Mouse (Mus musculus): Measurements from ENCODE around the gene Cda. TPM values are rescaled to one million over a fixed set of nuclear protein-coding genes. Genes with fewer than 3 reads are reported as not detected.

Gene Cda
- 12.3 and 17.5 TPM in 2 replicates for polyA plus RNA-seq (2014; fragmentation: Nextera tagmentation; extraction: Ambion mirVana)

GRCm38 (mm10) chr4:138367641-138368497 lies at the start of gene Cda:
Gene Cda (minus strand): TSS chr4:138367992.
- Histone ChIP-seq H3K9me3 (ENCODE audit: control insufficient read depth, low read length) (no peaks in the 10 kb centered on the region), H3K27ac (ENCODE audit: low read depth) (no peak within 1 kb of the TSS), H3K4me3 (ENCODE audit: low read depth, low read length) (peak within 1 kb of the TSS; percentile 29), H3K36me3 (ENCODE audit: control insufficient read depth, insufficient read depth, low read length) (no peaks in the 10 kb centered on the region), H3K27me3 (replicated peaks; ENCODE audit: control insufficient read depth, insufficient read depth, low read length) (no peaks in the 10 kb centered on the region), H3K4me2 (ENCODE audit: low read length) (peak within 1 kb of the TSS; percentile 65), H3K9ac (ENCODE audit: low read length) (peak within 1 kb of the TSS; percentile 42; the same call in 1 of the 2 replicates), H3K4me1 (replicated peaks; ENCODE audit: control insufficient read depth, insufficient read depth, low read length) (0 out of 2 replicates have a peak, but pooled peaks cover 3% of the 10 kb centered on the region)
- 7% methylated on average over 34 of the region's 34 CpGs for WGBS
- DNase-seq (ENCODE audit: low spot score), result peak; percentile 82
- peak; percentile 89 for ATAC-seq (replicated peaks; ENCODE audit: low FRiP score, low TSS enrichment, low read depth)

- DNase-seq (ENCODE audit: low spot score), result no peak
- Histone ChIP-seq H3K4me2 (ENCODE audit: low read length) (no peak overlapping the region), H3K27ac (ENCODE audit: low read depth) (no peak overlapping the region), H3K4me1 (replicated peaks; ENCODE audit: control insufficient read depth, insufficient read depth, low read length) (peaks cover 10% of the 10 kb centered on the region; the same call in 1 of the 2 replicates), H3K9me3 (ENCODE audit: control insufficient read depth, low read length) (no peaks in the 10 kb centered on the region), H3K27me3 (replicated peaks; ENCODE audit: control insufficient read depth, insufficient read depth, low read length) (no peaks in the 10 kb centered on the region), H3K4me3 (ENCODE audit: low read depth, low read length) (no peak overlapping the region), H3K9ac (ENCODE audit: low read length) (no peak overlapping the region), H3K36me3 (ENCODE audit: control insufficient read depth, insufficient read depth, low read length) (no peaks in the 10 kb centered on the region)
- ATAC-seq (replicated peaks; ENCODE audit: low FRiP score, low TSS enrichment, low read depth), result no peak
- 65% methylated on average over 5 of the region's 5 CpGs for WGBS
Observed at GRCm38 (mm10) chr4:138416414-138416813, 48.6 kb upstream of the Cda start.

GRCm38 (mm10) chr4:138415991-138416390 lies 48.2 kb upstream of the Cda start:
- H3K4me3 ChIP-seq (ENCODE audit: low read depth, low read length), result no peak overlapping the region
- 76% methylated on average over 3 of the region's 3 CpGs for WGBS

GRCm38 (mm10) chr4:138414725-138415124 lies 46.9 kb upstream of the Cda start:
- 15% methylated on average over 6 of the region's 6 CpGs for WGBS
- Histone ChIP-seq H3K4me3 (ENCODE audit: low read depth, low read length) (no peak overlapping the region), H3K36me3 (ENCODE audit: control insufficient read depth, insufficient read depth, low read length) (no peaks in the 10 kb centered on the region), H3K4me1 (replicated peaks; ENCODE audit: control insufficient read depth, insufficient read depth, low read length) (peaks cover 10% of the 10 kb centered on the region; the same call in 1 of the 2 replicates), H3K4me2 (ENCODE audit: low read length) (no peak overlapping the region), H3K9me3 (ENCODE audit: control insufficient read depth, low read length) (no peaks in the 10 kb centered on the region), H3K9ac (ENCODE audit: low read length) (no peak overlapping the region), H3K27ac (ENCODE audit: low read depth) (no peak overlapping the region), H3K27me3 (replicated peaks; ENCODE audit: control insufficient read depth, insufficient read depth, low read length) (0 out of 2 replicates have a peak, but pooled peaks cover 7% of the 10 kb centered on the region)
- DNase-seq (ENCODE audit: low spot score) (no peak), ATAC-seq (replicated peaks; ENCODE audit: low FRiP score, low TSS enrichment, low read depth) (no peak)

More at GRCm38 (mm10) chr4:138415991-138416390, 48.2 kb upstream of the Cda start:
- ATAC-seq (replicated peaks; ENCODE audit: low FRiP score, low TSS enrichment, low read depth), result no peak
- Histone ChIP-seq H3K36me3 (ENCODE audit: control insufficient read depth, insufficient read depth, low read length) (no peaks in the 10 kb centered on the region), H3K9ac (ENCODE audit: low read length) (no peak overlapping the region), H3K9me3 (ENCODE audit: control insufficient read depth, low read length) (no peaks in the 10 kb centered on the region), H3K4me1 (replicated peaks; ENCODE audit: control insufficient read depth, insufficient read depth, low read length) (peaks cover 10% of the 10 kb centered on the region; the same call in 1 of the 2 replicates), H3K4me2 (ENCODE audit: low read length) (no peak overlapping the region), H3K27ac (ENCODE audit: low read depth) (no peak overlapping the region), H3K27me3 (replicated peaks; ENCODE audit: control insufficient read depth, insufficient read depth, low read length) (0 out of 2 replicates have a peak, but pooled peaks cover 1% of the 10 kb centered on the region)
- no peak for DNase-seq (ENCODE audit: low spot score)

GRCm38 (mm10) chr4:138411504-138412121 lies 43.8 kb upstream of the Cda start:
- H3K9me3 ChIP-seq (ENCODE audit: control insufficient read depth, low read length), result no peaks in the 10 kb centered on the region
- H3K9ac ChIP-seq (ENCODE audit: low read length), result no peak overlapping the region
- 0 out of 2 replicates have a peak, but pooled peaks cover 7% of the 10 kb centered on the region for H3K27me3 ChIP-seq (replicated peaks; ENCODE audit: control insufficient read depth, insufficient read depth, low read length)
- no peak overlapping the region for H3K4me3 ChIP-seq (ENCODE audit: low read depth, low read length)
- H3K27ac ChIP-seq (ENCODE audit: low read depth), result no peak overlapping the region
- H3K4me2 ChIP-seq (ENCODE audit: low read length), result no peak overlapping the region
- H3K4me1 ChIP-seq (replicated peaks; ENCODE audit: control insufficient read depth, insufficient read depth, low read length), result peaks cover 10% of the 10 kb centered on the region; the same call in 1 of the 2 replicates
- WGBS, result 43% methylated on average over 7 of the region's 7 CpGs
- DNase-seq (ENCODE audit: low spot score) (no peak), ATAC-seq (replicated peaks; ENCODE audit: low FRiP score, low TSS enrichment, low read depth) (no peak)
- H3K36me3 ChIP-seq (ENCODE audit: control insufficient read depth, insufficient read depth, low read length), result no peaks in the 10 kb centered on the region

- no peak overlapping the region for H3K27ac ChIP-seq (ENCODE audit: low read depth)
- H3K27me3 ChIP-seq (replicated peaks; ENCODE audit: control insufficient read depth, insufficient read depth, low read length), result 0 out of 2 replicates have a peak, but pooled peaks cover 7% of the 10 kb centered on the region
- H3K36me3 ChIP-seq (ENCODE audit: control insufficient read depth, insufficient read depth, low read length), result no peaks in the 10 kb centered on the region
- ATAC-seq (replicated peaks; ENCODE audit: low FRiP score, low TSS enrichment, low read depth), result peak; percentile 60; the same call in 1 of the 2 replicates
- no peak overlapping the region for H3K9ac ChIP-seq (ENCODE audit: low read length)
- H3K9me3 ChIP-seq (ENCODE audit: control insufficient read depth, low read length), result no peaks in the 10 kb centered on the region
- WGBS, result 8% methylated on average over 5 of the region's 5 CpGs
- H3K4me3 ChIP-seq (ENCODE audit: low read depth, low read length), result no peak overlapping the region
- no peak overlapping the region for H3K4me2 ChIP-seq (ENCODE audit: low read length)
- peaks cover 10% of the 10 kb centered on the region; the same call in 1 of the 2 replicates for H3K4me1 ChIP-seq (replicated peaks; ENCODE audit: control insufficient read depth, insufficient read depth, low read length)
- DNase-seq (ENCODE audit: low spot score), result no peak
Observed at GRCm38 (mm10) chr4:138411011-138411410, 43.2 kb upstream of the Cda start.

GRCm38 (mm10) chr4:138407479-138408194 lies 39.8 kb upstream of the Cda start:
- H3K4me2 ChIP-seq (ENCODE audit: low read length), result no peak overlapping the region
- no peaks in the 10 kb centered on the region for H3K9me3 ChIP-seq (ENCODE audit: control insufficient read depth, low read length)
- WGBS, result 61% methylated on average over 11 of the region's 13 CpGs
- no peaks in the 10 kb centered on the region for H3K36me3 ChIP-seq (ENCODE audit: control insufficient read depth, insufficient read depth, low read length)
- no peak overlapping the region for H3K27ac ChIP-seq (ENCODE audit: low read depth)
- no peak for ATAC-seq (replicated peaks; ENCODE audit: low FRiP score, low TSS enrichment, low read depth)
- DNase-seq (ENCODE audit: low spot score), result no peak
- H3K9ac ChIP-seq (ENCODE audit: low read length), result no peak overlapping the region
- H3K4me1 ChIP-seq (replicated peaks; ENCODE audit: control insufficient read depth, insufficient read depth, low read length), result no peaks in the 10 kb centered on the region
- 0 out of 2 replicates have a peak, but pooled peaks cover 7% of the 10 kb centered on the region for H3K27me3 ChIP-seq (replicated peaks; ENCODE audit: control insufficient read depth, insufficient read depth, low read length)
- no peak overlapping the region for H3K4me3 ChIP-seq (ENCODE audit: low read depth, low read length)

GRCm38 (mm10) chr4:138404806-138405205 lies 37.0 kb upstream of the Cda start:
- Histone ChIP-seq H3K27ac (ENCODE audit: low read depth) (no peak overlapping the region), H3K4me2 (ENCODE audit: low read length) (no peak overlapping the region), H3K9ac (ENCODE audit: low read length) (no peak overlapping the region), H3K4me1 (replicated peaks; ENCODE audit: control insufficient read depth, insufficient read depth, low read length) (no peaks in the 10 kb centered on the region), H3K4me3 (ENCODE audit: low read depth, low read length) (no peak overlapping the region), H3K36me3 (ENCODE audit: control insufficient read depth, insufficient read depth, low read length) (no peaks in the 10 kb centered on the region), H3K9me3 (ENCODE audit: control insufficient read depth, low read length) (no peaks in the 10 kb centered on the region), H3K27me3 (replicated peaks; ENCODE audit: control insufficient read depth, insufficient read depth, low read length) (peaks cover 2% of the 10 kb centered on the region; the same call in 1 of the 2 replicates)
- WGBS, result 0% methylated on average over 2 of the region's 2 CpGs
- ATAC-seq (replicated peaks; ENCODE audit: low FRiP score, low TSS enrichment, low read depth), result no peak
- DNase-seq (ENCODE audit: low spot score), result no peak
